Mouse (Mus musculus) cerebellum, postnatal 4 days (tissue): ENCODE measurements around the gene Vmn1r17.
"Not testable (repeated sequence)": the region's sequence is repeated elsewhere in the genome, so short reads cannot be mapped to it uniquely, and the experiment has no call there.

Experiments
- DNase-seq, 2 experiments: peaks; one replicate each; pipeline ENCODE4 v3.0.0; 2022; ENCODE audit warnings: low spot score in 2 of 2, mixed read lengths in 1 of 2

Gene Vmn1r17

GRCm38 (mm10) chr6:57363627-57364026 is at the start of gene Vmn1r17:
Gene Vmn1r17 (minus strand): TSS chr6:57363727.
- DNase-seq, result no peak

GRCm38 (mm10) chr6:57403480-57403879 is 40.0 kb upstream of the Vmn1r17 start, which contains the start of gene Vmn1r19:
Gene Vmn1r19 (plus strand): TSS chr6:57403780.
- not testable (repeated sequence) for DNase-seq

DNA sequence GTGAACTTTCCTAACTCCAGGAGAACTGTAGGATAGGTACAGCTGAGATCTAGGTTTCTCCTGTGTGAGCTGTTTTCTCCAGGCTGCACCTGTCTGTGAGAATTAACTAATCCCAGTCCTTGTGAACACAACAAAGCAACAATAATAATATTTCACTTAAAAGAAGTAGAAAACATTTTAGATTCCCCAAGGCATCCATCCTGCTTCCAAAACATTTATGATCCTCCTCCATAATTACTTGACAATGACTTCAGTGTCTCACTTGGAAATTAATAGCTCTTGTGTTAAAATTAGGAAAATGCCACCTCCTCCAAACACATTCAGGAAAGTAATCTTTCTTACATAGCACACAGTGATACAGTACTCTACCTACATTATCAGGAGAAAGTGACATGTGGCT is 32.2 kb upstream of the Vmn1r17 start, which contains the start of gene Vmn1r18:
Vmn1r18 (minus strand) TSS at position 101 of the 400 bp plus-strand sequence.
- DNase-seq, result no peak

- DNase-seq, result no peak
These were observed 4.0 kb upstream of the Vmn1r17 start for GRCm38 (mm10) chr6:57367496-57367895.

DNA sequence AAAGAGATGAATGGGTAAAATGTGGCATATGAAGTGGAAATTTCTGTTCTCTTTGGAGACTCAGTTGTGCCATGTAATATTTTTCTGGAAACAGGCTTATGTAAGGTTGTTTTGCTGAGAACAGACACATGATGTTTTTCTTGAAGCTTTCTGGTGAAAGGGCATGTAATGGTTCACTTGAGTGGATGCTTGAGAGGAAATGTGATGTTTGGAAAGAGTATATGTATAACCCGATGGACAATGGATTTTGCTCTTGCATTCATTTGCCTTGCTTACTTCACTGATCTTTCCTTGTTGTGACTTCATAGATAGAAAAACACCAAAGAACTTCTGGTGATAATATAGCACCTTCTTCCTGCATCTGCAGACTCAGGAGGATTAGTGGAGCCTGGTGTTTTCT is 2.3 kb upstream of the Vmn1r17 start:
- not testable (repeated sequence) for DNase-seq

DNA sequence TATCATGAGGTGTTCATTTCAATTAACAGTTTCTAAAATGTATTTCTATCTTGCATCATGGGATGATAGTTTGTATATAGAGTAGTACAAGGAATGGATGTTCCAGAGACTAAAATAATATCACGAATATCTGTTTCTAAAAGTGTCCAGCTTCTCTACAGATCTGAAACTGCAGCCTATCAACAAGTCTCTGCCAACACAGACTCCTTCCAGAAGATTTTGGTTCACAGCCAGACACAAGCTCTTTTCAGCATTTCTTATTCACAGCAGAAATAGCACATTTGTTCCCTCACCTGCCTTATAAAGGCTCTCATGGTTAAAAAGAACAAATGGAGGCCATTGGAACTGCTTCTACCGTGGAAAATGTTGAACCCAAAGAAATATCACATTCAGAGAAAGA is 6.7 kb downstream of the Vmn1r17 start:
- no peak for DNase-seq

DNA sequence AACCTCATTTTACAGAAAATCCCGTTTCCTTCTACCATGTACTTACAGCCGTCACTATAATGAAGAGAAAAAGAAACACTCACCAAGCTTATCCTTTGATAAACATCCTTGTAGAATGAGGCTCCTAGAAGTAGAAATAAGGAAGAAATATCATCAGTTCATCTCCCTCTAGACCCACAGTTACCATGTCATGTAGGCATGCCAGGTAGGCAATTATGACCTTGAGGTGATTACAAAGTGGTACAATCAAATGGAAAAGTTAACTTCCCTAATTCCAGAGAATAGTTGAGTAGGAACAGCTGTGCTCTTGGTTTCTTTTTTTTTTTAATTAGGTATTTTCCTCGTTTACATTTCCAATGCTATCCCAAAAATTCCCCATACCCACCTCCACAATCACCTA is 34.1 kb downstream of the Vmn1r17 start, which contains the start of gene Vmn1r16:
Vmn1r16 (minus strand) TSS at position 101 of the 400 bp plus-strand sequence.
- no peak for DNase-seq

DNA sequence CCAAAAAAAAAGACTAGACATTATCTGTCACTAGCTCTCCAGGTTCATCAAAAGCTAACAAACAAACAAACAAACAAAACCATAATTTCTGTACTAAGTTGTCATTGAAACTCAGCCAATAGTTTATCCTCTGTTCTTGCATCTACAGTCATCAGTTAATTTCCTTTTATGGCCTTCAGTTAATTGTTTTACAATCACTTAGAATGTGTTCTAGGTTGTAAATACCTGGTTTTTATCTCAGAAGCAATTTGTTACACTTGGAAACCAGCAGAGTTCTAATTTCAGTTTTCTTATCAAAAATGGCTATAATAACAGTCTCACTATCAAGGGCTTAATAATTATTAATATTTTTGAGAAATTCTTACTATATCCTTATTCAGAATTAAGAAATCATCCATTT is 37.4 kb downstream of the Vmn1r17 start:
- DNase-seq, result no peak
